Mouse (Mus musculus) megakaryocyte, embryonic 14.5 days (primary cell): ENCODE measurements around the gene Alg9.

ENCODE experiments used
- FLI1 ChIP-seq: IDR thresholded peaks from 2 replicates; pipeline ENCODE4 v1.6.1; 2012; ENCODE audit warnings: low read length, inconsistent platforms, mixed read lengths
- GATA1 ChIP-seq: IDR thresholded peaks from 3 replicates; pipeline ENCODE4 v1.6.1; 2012; ENCODE audit warnings: mixed read lengths, low read length, inconsistent platforms, borderline replicate concordance

GRCm38 (mm10) chr9:50727171-50727924 is 47.5 kb upstream of the Alg9 start:
- TF ChIP-seq GATA1 (no peak), FLI1 (no peak)
